8 mouse cellular contexts compared by ENCODE assay signal in genomic region chr7:24904936-24905335, GRCm38 (mm10). TPM values are rescaled to one million over a fixed set of nuclear protein-coding genes. Genes with fewer than 3 reads are reported as not detected.
DNase-seq lines count a peak whose midpoint lies in the region; ATAC-seq and TF ChIP-seq lines count a peak whose summit lies in the region.

No protein-coding gene starts in this region.

- 22% methylated on average over 3 of the region's 3 CpGs for WGBS in embryonic facial prominence, embryonic 15.5 days
- WGBS in hindbrain, embryonic 14.5 days = 13% methylated on average over 3 of the region's 3 CpGs
- WGBS in limb, embryonic 15.5 days = 13% methylated on average over 3 of the region's 3 CpGs
- WGBS in midbrain, embryonic 15.5 days = 17% methylated on average over 3 of the region's 3 CpGs
- 14% methylated on average over 3 of the region's 3 CpGs for WGBS in stomach, embryonic 14.5 days

- TF ChIP-seq POLR2A in bone marrow macrophage, adult 2 months (IDR thresholded peaks at IDR 0.05; ENCODE audit: borderline replicate concordance, low read depth, low read length) = no peak

- DNase-seq in CD4-positive, CD25-positive, alpha-beta regulatory T cell, adult 2 months (ENCODE audit: low read depth, low spot score) = peak; percentile 81
- peak; percentile 65 for DNase-seq in hindbrain, embryonic 14.5 days (ENCODE audit: low spot score)

- peaks cover 14% of the 10 kb centered on the region for H3K4me1 ChIP-seq in bone marrow macrophage, adult 2 months (ENCODE audit: control insufficient read depth, insufficient read depth, low read length)
- peaks cover 42% of the 10 kb centered on the region for H3K4me1 ChIP-seq in embryonic facial prominence, embryonic 15.5 days
- H3K4me1 ChIP-seq in hindbrain, embryonic 14.5 days (replicated peaks; ENCODE audit: control insufficient read depth, insufficient read depth, low read length) = peaks cover 23% of the 10 kb centered on the region
- H3K4me1 ChIP-seq in limb, embryonic 15.5 days = peaks cover 53% of the 10 kb centered on the region
- peaks cover 38% of the 10 kb centered on the region for H3K4me1 ChIP-seq in midbrain, embryonic 15.5 days
- H3K4me1 ChIP-seq in stomach, embryonic 14.5 days (ENCODE audit: control insufficient read depth, insufficient read depth, low read length) = peaks cover 24% of the 10 kb centered on the region

- H3K36me3 ChIP-seq in embryonic facial prominence, embryonic 15.5 days = peaks cover 19% of the 10 kb centered on the region
- H3K36me3 ChIP-seq in hindbrain, embryonic 14.5 days (replicated peaks; ENCODE audit: control insufficient read depth, insufficient read depth) = peaks cover 12% of the 10 kb centered on the region; the same call in 1 of the 2 replicates
- H3K36me3 ChIP-seq in limb, embryonic 15.5 days = peaks cover 18% of the 10 kb centered on the region; the same call in 1 of the 2 replicates
- H3K36me3 ChIP-seq in midbrain, embryonic 15.5 days (replicated peaks) = 0 out of 2 replicates have a peak, but pooled peaks cover 2% of the 10 kb centered on the region
- peaks cover 20% of the 10 kb centered on the region for H3K36me3 ChIP-seq in stomach, embryonic 14.5 days (ENCODE audit: control insufficient read depth, insufficient read depth, low read length)

- peak; percentile 77 for TF ChIP-seq CTCF in bone marrow macrophage, adult 2 months (IDR thresholded peaks at IDR 0.05; ENCODE audit: low read depth, low read length)

- peak overlapping the region; percentile 88 for H3K4me3 ChIP-seq in bone marrow macrophage, adult 2 months (ENCODE audit: insufficient read depth, low read length)
- peak overlapping the region; percentile 82 for H3K4me3 ChIP-seq in embryonic facial prominence, embryonic 15.5 days (replicated peaks)
- H3K4me3 ChIP-seq in hindbrain, embryonic 14.5 days (replicated peaks; ENCODE audit: low read length) = peak overlapping the region; percentile 56
- peak overlapping the region; percentile 80 for H3K4me3 ChIP-seq in limb, embryonic 15.5 days
- H3K4me3 ChIP-seq in midbrain, embryonic 15.5 days = peak overlapping the region; percentile 68
- peak overlapping the region; percentile 70 for H3K4me3 ChIP-seq in stomach, embryonic 14.5 days (ENCODE audit: low read depth, low read length)

- H3K27me3 ChIP-seq in embryonic facial prominence, embryonic 15.5 days = no peaks in the 10 kb centered on the region
- H3K27me3 ChIP-seq in hindbrain, embryonic 14.5 days (ENCODE audit: control insufficient read depth, insufficient read depth, low read length) = no peaks in the 10 kb centered on the region
- H3K27me3 ChIP-seq in limb, embryonic 15.5 days = no peaks in the 10 kb centered on the region
- no peaks in the 10 kb centered on the region for H3K27me3 ChIP-seq in midbrain, embryonic 15.5 days (replicated peaks)
- no peaks in the 10 kb centered on the region for H3K27me3 ChIP-seq in stomach, embryonic 14.5 days (ENCODE audit: control insufficient read depth, insufficient read depth, low read length)

- peak overlapping the region; percentile 53 for H3K9ac ChIP-seq in embryonic facial prominence, embryonic 15.5 days
- peak overlapping the region; percentile 78 for H3K9ac ChIP-seq in hindbrain, embryonic 14.5 days
- peak overlapping the region; percentile 61 for H3K9ac ChIP-seq in limb, embryonic 15.5 days
- peak overlapping the region; percentile 82 for H3K9ac ChIP-seq in midbrain, embryonic 15.5 days
- H3K9ac ChIP-seq in stomach, embryonic 14.5 days (replicated peaks; ENCODE audit: low read depth, low read length) = peak overlapping the region; percentile 58; the same call in 1 of the 2 replicates

- H3K9me3 ChIP-seq in embryonic facial prominence, embryonic 15.5 days (replicated peaks) = no peaks in the 10 kb centered on the region
- no peaks in the 10 kb centered on the region for H3K9me3 ChIP-seq in hindbrain, embryonic 14.5 days (ENCODE audit: control insufficient read depth, low read length)
- H3K9me3 ChIP-seq in limb, embryonic 15.5 days = no peaks in the 10 kb centered on the region
- H3K9me3 ChIP-seq in midbrain, embryonic 15.5 days = no peaks in the 10 kb centered on the region
- no peaks in the 10 kb centered on the region for H3K9me3 ChIP-seq in stomach, embryonic 14.5 days (ENCODE audit: control insufficient read depth, low read depth, low read length)

- no peak for ATAC-seq in CD4-positive, CD25-positive, alpha-beta regulatory T cell, adult 4 months
- no peak for ATAC-seq in embryonic facial prominence, embryonic 15.5 days (ENCODE audit: insufficient number of reproducible peaks, low FRiP score, low TSS enrichment, low read depth)
- no peak for ATAC-seq in hindbrain, embryonic 14.5 days (ENCODE audit: low FRiP score)
- no peak for ATAC-seq in limb, embryonic 15.5 days (ENCODE audit: insufficient number of reproducible peaks, low FRiP score, low TSS enrichment, low read depth)
- ATAC-seq in midbrain, embryonic 15.5 days (replicated peaks) = peak; percentile 25
- peak; percentile 16; the same call in 1 of the 2 replicates for ATAC-seq in stomach, embryonic 14.5 days (ENCODE audit: insufficient number of reproducible peaks, insufficient read depth, low FRiP score, low read depth)

- no peak overlapping the region for H3K27ac ChIP-seq in bone marrow macrophage, adult 2 months (ENCODE audit: insufficient read depth, low read depth, low read length)
- H3K27ac ChIP-seq in embryonic facial prominence, embryonic 15.5 days (replicated peaks) = no peak overlapping the region
- peak overlapping the region; percentile 80; the same call in 1 of the 2 replicates for H3K27ac ChIP-seq in hindbrain, embryonic 14.5 days
- peak overlapping the region; percentile 84 for H3K27ac ChIP-seq in limb, embryonic 15.5 days
- peak overlapping the region; percentile 89 for H3K27ac ChIP-seq in midbrain, embryonic 15.5 days
- H3K27ac ChIP-seq in stomach, embryonic 14.5 days (ENCODE audit: low read length) = no peak overlapping the region

- peak overlapping the region; percentile 73 for H3K4me2 ChIP-seq in embryonic facial prominence, embryonic 15.5 days (replicated peaks)
- peak overlapping the region; percentile 86 for H3K4me2 ChIP-seq in hindbrain, embryonic 14.5 days (replicated peaks)
- H3K4me2 ChIP-seq in limb, embryonic 15.5 days = peak overlapping the region; percentile 67
- H3K4me2 ChIP-seq in midbrain, embryonic 15.5 days = peak overlapping the region; percentile 79
- peak overlapping the region; percentile 71 for H3K4me2 ChIP-seq in stomach, embryonic 14.5 days (replicated peaks; ENCODE audit: low read depth, low read length)

RNA-seq across cellular contexts. Expression of gene Arhgef1, which starts 2.2 kb away (rescaled TPM):
- 100 to 1,000 TPM; 166 to 183 TPM for polyA plus RNA-seq in CD4-positive, CD25-positive, alpha-beta regulatory T cell, adult 4 months (2017; shearing (Covaris generic))
- polyA plus RNA-seq in bone marrow macrophage, adult 2 months (2012; ENCODE audit: insufficient read depth, insufficient read length, missing spikeins) = 197 and 204 TPM in 2 replicates
- 121 and 126 TPM in 2 replicates for polyA plus RNA-seq in embryonic facial prominence, embryonic 15.5 days (2015; fragmentation: Nextera tagmentation; extraction: Ambion mirVana)
- 58.4 and 58.6 TPM in 2 replicates for polyA plus RNA-seq in hindbrain, embryonic 14.5 days (2014; fragmentation: Nextera tagmentation; extraction: Ambion mirVana)
- polyA plus RNA-seq in limb, embryonic 15.5 days (2015; fragmentation: Nextera tagmentation; extraction: Ambion mirVana) = 110 and 122 TPM in 2 replicates
- polyA plus RNA-seq in midbrain, embryonic 15.5 days (2015; fragmentation: Nextera tagmentation; extraction: Ambion mirVana) = 69.9 and 70.0 TPM in 2 replicates
- 88.8 and 89.9 TPM in 2 replicates for polyA plus RNA-seq in stomach, embryonic 14.5 days (2014; fragmentation: Nextera tagmentation; extraction: Ambion mirVana)

RNA-seq across cellular contexts. Expression of gene Cd79a, which starts 7.8 kb away (rescaled TPM):
- polyA plus RNA-seq in CD4-positive, CD25-positive, alpha-beta regulatory T cell, adult 4 months (2017; shearing (Covaris generic)) = 10 to 100 TPM in 1 of 2 experiments, 1 to 10 TPM in 1; 2.2 to 28.9 TPM
- polyA plus RNA-seq in bone marrow macrophage, adult 2 months (2012; ENCODE audit: insufficient read depth, insufficient read length, missing spikeins) = not detected in 2 replicates
- 0.59 and 0.69 TPM in 2 replicates for polyA plus RNA-seq in embryonic facial prominence, embryonic 15.5 days (2015; fragmentation: Nextera tagmentation; extraction: Ambion mirVana)
- 0.13 and 0.33 TPM in 2 replicates for polyA plus RNA-seq in hindbrain, embryonic 14.5 days (2014; fragmentation: Nextera tagmentation; extraction: Ambion mirVana)
- polyA plus RNA-seq in limb, embryonic 15.5 days (2015; fragmentation: Nextera tagmentation; extraction: Ambion mirVana) = 0.72 and 0.78 TPM in 2 replicates
- 0.42 and 0.49 TPM in 2 replicates for polyA plus RNA-seq in midbrain, embryonic 15.5 days (2015; fragmentation: Nextera tagmentation; extraction: Ambion mirVana)
- polyA plus RNA-seq in stomach, embryonic 14.5 days (2014; fragmentation: Nextera tagmentation; extraction: Ambion mirVana) = 0.33 TPM in 1 of 2 replicates, not detected in the other

RNA-seq across cellular contexts. Expression of gene Rps19, which starts 20.8 kb away (rescaled TPM):
- polyA plus RNA-seq in CD4-positive, CD25-positive, alpha-beta regulatory T cell, adult 4 months (2017; shearing (Covaris generic)) = over 10,000 TPM; 12,099 to 13,283 TPM
- polyA plus RNA-seq in bone marrow macrophage, adult 2 months (2012; ENCODE audit: insufficient read depth, insufficient read length, missing spikeins) = 1,580 and 1,635 TPM in 2 replicates
- polyA plus RNA-seq in embryonic facial prominence, embryonic 15.5 days (2015; fragmentation: Nextera tagmentation; extraction: Ambion mirVana) = 2,979 and 3,008 TPM in 2 replicates
- 1,197 and 1,586 TPM in 2 replicates for polyA plus RNA-seq in hindbrain, embryonic 14.5 days (2014; fragmentation: Nextera tagmentation; extraction: Ambion mirVana)
- 2,364 and 2,933 TPM in 2 replicates for polyA plus RNA-seq in limb, embryonic 15.5 days (2015; fragmentation: Nextera tagmentation; extraction: Ambion mirVana)
- 1,081 and 1,108 TPM in 2 replicates for polyA plus RNA-seq in midbrain, embryonic 15.5 days (2015; fragmentation: Nextera tagmentation; extraction: Ambion mirVana)
- polyA plus RNA-seq in stomach, embryonic 14.5 days (2014; fragmentation: Nextera tagmentation; extraction: Ambion mirVana) = 3,189 and 3,445 TPM in 2 replicates

RNA-seq across cellular contexts. Expression of gene Dmrtc2, which starts 35.1 kb away (rescaled TPM):
- not detected for polyA plus RNA-seq in CD4-positive, CD25-positive, alpha-beta regulatory T cell, adult 4 months (2017; shearing (Covaris generic))
- polyA plus RNA-seq in bone marrow macrophage, adult 2 months (2012; ENCODE audit: insufficient read depth, insufficient read length, missing spikeins) = not detected in 2 replicates
- polyA plus RNA-seq in embryonic facial prominence, embryonic 15.5 days (2015; fragmentation: Nextera tagmentation; extraction: Ambion mirVana) = 0.09 TPM in 1 of 2 replicates, not detected in the other
- polyA plus RNA-seq in hindbrain, embryonic 14.5 days (2014; fragmentation: Nextera tagmentation; extraction: Ambion mirVana) = 0.16 and 0.17 TPM in 2 replicates
- not detected in 2 replicates for polyA plus RNA-seq in limb, embryonic 15.5 days (2015; fragmentation: Nextera tagmentation; extraction: Ambion mirVana)
- 0.13 and 0.41 TPM in 2 replicates for polyA plus RNA-seq in midbrain, embryonic 15.5 days (2015; fragmentation: Nextera tagmentation; extraction: Ambion mirVana)
- polyA plus RNA-seq in stomach, embryonic 14.5 days (2014; fragmentation: Nextera tagmentation; extraction: Ambion mirVana) = not detected in 2 replicates

RNA-seq across cellular contexts. Expression of gene Lypd4, which starts 35.2 kb away (rescaled TPM):
- not detected for polyA plus RNA-seq in CD4-positive, CD25-positive, alpha-beta regulatory T cell, adult 4 months (2017; shearing (Covaris generic))
- polyA plus RNA-seq in bone marrow macrophage, adult 2 months (2012; ENCODE audit: insufficient read depth, insufficient read length, missing spikeins) = not detected in 2 replicates
- polyA plus RNA-seq in embryonic facial prominence, embryonic 15.5 days (2015; fragmentation: Nextera tagmentation; extraction: Ambion mirVana) = not detected in 2 replicates
- polyA plus RNA-seq in hindbrain, embryonic 14.5 days (2014; fragmentation: Nextera tagmentation; extraction: Ambion mirVana) = 0.27 TPM in 1 of 2 replicates, not detected in the other
- polyA plus RNA-seq in limb, embryonic 15.5 days (2015; fragmentation: Nextera tagmentation; extraction: Ambion mirVana) = not detected in 2 replicates
- 0.13 TPM in 1 of 2 replicates, not detected in the other for polyA plus RNA-seq in midbrain, embryonic 15.5 days (2015; fragmentation: Nextera tagmentation; extraction: Ambion mirVana)
- polyA plus RNA-seq in stomach, embryonic 14.5 days (2014; fragmentation: Nextera tagmentation; extraction: Ambion mirVana) = not detected in 2 replicates

Comparison
In these comparisons a context has a peak if more than half of its experiments do, and no peak if none do; other contexts are left out.
1. ATAC-seq: peak in midbrain, embryonic 15.5 days (single experiment) and stomach, embryonic 14.5 days (single experiment); none in CD4-positive, CD25-positive, alpha-beta regulatory T cell, adult 4 months (single experiment), embryonic facial prominence, embryonic 15.5 days (single experiment), hindbrain, embryonic 14.5 days (single experiment) and limb, embryonic 15.5 days (single experiment).
2. H3K27ac ChIP-seq: peak in hindbrain, embryonic 14.5 days (single experiment), limb, embryonic 15.5 days (single experiment) and midbrain, embryonic 15.5 days (single experiment); none in bone marrow macrophage, adult 2 months (single experiment), embryonic facial prominence, embryonic 15.5 days (single experiment) and stomach, embryonic 14.5 days (single experiment).
3. Peak in every context shown above with its lines, with median percentiles within 50 percentile points of each other: H3K4me3 ChIP-seq, H3K4me2 ChIP-seq and H3K9ac ChIP-seq.